Mouse (Mus musculus) urinary bladder, postnatal 36 days (tissue): ENCODE measurements around the gene Inhbc.
A peak's percentile ranks its signal among the peaks of the same experiment; 100 is the strongest.

Source experiments
- DNase-seq, 2 experiments: peaks; one replicate each; pipeline ENCODE4 v3.0.0; 2022; ENCODE audit warnings: low spot score in 2 of 2, mixed read lengths in 1 of 2

The Inhbc gene

DNA sequence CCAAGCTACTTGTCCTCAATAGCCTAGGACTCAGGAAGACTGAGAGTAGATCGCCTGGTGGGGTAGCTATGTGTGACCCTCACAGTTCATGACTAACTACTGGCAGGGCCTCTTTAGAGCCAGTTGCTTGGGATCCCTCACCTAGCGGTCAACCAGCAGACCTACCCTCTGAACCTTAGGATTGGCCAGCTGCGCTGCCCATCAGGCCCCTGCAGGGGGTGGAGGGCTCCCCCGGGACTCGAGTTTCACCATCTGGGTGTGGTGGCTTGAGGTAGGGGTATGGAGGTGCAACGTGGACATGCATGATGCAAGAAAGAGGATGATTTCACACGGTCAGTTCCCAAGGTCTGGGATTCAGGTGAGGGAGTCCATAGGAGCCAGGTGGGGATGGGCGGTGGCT lies 18.5 kb downstream of the Inhbc start:
- DNase-seq = no peak

DNA sequence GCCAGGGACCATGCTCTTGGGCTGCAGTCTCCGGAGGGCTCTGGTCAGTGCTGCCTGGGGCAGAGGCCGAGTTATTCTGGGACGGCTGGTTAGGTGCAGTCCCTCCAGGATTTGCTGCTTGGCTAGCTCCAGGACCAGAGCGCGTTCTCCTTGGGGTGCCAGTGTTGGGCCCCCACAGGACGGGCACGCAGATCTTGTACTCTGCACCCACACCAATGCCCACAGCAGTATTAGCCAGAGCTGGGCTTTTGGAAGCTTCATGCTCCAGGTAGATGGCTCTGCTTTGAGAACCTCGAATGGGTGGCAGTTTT lies 19.0 kb downstream of the Inhbc start:
- DNase-seq = no peak

DNA sequence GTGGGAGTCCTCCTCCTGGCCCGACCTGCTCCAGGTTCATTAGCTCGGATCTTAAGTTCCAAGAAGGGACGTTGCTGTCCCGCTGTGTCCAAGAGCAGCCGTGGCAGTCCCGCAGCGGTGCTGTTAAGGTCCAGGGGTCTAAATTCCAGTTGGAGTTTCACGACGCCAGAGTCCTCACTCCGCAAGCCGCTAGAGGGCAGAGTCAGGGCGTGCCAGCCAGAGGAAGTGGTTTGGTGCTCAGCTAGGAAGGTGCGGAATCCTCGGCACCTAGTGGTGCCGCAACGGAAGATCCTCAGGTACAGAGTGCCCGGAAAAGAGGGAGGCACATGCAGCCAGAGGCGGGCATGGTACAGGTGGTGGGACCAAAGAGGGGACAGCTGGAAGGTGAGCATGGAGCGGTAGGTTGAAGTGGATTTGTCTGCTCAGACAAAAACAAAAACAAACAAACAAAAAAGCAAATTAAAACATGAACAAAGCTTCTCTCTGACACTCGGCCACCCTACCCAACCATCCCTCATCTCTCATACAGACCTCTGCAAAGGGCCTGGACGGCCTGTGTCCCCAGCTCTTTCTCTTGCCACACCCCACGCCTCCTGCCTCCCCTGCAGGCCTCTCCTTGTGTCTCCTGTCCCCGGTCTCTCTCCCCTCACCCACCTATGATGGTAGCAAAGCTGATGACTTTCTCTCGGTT lies 19.5 kb downstream of the Inhbc start:
- DNase-seq = peak; percentile 51 to 52

DNA sequence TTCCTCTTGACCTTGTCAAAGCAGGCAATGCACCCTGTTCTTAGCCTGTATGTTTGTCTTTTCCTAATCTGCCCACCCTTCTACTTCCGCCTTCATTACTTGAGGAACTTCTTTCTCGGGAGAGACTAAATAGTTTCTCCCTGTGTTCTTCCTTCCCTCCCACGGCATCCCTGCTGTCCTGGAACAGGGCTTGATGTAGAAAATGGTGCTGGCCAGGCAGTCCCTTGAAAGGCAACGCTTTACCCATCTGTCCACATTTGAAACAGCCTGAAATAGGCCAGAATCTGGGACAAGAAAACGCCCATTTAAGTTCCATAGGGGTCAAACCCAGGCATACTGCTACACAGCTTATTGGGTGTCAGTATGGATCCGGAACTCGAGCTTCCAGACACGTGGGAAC lies 20.4 kb downstream of the Inhbc start:
- no peak for DNase-seq

DNA sequence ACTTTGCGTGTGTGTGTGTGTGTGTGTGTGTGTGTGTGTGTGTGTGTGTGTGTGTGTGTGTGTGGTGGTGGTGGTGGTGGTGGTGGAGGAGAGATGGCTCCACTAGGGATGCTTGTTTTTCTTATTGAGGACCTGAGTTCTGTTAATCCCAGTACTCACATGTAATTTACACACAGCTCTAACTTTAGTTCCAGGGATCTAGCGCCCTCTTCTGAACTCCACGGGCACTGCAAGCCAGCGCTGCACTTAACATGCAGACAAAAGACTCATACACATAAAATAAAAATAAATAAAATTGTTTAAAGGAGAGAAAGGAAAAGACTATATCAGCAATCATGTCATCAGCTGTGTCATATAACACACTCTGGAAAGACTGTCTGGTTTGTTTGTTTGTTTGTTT lies 21.3 kb downstream of the Inhbc start:
- no peak for DNase-seq

DNA sequence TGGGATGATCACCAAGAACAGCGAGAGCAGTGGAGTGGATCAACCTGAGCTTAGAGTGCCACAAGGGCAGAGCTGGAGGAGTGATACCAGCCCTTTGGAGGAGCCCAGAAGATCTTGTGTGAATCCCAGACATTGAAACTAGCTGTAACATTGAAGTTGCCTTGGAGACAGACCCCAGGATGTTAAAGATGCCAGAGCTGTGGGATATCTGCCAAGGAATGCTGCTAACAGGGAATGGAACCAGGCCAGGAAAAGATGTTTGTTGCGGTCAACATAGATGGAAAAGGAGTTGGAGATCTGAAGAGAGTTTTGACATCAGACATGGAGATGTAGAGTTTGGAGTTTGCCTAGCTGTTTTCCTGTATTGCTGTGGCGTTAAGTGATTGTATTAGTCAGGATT lies 24.1 kb downstream of the Inhbc start:
- DNase-seq = no peak

DNA sequence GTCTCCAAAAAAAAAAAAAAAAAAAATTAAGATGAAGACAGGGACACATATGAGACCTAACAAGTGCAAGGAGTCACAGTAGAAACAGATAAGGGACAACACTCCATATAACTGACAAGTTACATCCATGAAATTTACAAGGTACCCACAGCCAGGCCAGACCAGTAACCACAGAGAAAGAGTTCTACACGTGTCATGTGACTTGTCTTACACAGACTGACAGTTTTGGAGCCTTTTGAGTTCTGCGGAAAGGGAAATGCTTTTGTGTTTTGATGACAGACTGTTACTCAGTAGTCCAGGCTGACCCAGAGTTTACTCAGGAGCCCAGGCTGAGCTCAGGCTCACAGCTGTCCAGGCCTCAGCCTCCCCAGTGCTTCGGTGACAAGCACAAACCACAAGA lies 27.2 kb downstream of the Inhbc start:
- DNase-seq = no peak

DNA sequence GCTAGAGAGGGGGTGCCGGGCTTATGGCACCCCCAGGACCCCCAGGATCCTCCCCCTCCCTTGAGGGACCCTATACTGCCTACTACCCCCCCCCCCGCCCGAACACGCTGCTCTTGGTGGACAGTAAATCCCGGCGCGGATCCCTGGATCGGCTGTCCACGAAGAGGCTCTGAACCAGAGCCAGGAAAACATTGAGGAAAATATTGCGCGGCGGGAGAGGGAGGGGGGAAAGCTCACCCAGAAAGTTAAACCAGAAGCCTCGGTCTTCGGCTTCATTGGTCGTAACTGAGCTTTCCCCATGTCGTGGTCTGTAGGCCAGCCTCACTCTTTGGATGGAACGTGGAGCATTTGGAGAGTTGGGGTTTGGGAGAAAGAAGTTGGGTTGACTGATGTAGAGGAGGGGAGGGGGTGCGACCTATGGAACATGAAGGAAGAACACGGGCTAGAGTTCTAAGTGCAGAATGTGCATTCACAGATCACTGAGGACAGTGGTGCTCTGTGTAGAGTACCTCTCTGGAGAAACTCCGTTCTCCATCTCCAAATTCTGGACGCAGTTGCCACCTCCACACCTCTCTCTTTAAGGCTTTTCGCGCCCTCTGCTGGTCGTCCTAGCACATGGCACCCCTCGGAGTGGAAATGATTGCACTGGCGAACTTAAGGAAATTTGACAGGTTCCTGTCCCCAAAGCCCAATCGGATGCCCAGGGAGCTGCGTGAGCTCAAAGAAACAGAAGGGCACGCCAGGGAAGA lies 28.2 kb downstream of the Inhbc start, which contains the start of gene Gli1:
Gene Gli1, minus strand, starts transcription at position 84 of the 749 bp plus-strand sequence.
- DNase-seq = peak; percentile 80 to 85

DNA sequence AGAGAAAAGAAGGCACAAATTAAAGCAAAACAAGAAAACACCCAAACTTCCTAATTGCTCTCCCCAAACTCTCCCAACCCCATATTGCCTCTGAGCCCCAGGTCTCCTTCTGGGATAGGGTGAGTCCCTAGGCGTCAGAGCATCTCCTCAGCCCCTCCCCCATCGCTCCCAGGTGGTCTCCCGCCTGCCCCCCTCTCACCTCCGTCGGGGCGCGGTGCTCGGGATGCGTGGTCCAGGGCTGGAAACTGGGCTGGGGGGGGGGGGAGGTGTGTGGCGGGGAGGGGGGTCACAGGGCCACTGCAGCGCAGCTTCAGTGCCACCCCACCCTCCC lies 28.9 kb downstream of the Inhbc start:
- no peak for DNase-seq

DNA sequence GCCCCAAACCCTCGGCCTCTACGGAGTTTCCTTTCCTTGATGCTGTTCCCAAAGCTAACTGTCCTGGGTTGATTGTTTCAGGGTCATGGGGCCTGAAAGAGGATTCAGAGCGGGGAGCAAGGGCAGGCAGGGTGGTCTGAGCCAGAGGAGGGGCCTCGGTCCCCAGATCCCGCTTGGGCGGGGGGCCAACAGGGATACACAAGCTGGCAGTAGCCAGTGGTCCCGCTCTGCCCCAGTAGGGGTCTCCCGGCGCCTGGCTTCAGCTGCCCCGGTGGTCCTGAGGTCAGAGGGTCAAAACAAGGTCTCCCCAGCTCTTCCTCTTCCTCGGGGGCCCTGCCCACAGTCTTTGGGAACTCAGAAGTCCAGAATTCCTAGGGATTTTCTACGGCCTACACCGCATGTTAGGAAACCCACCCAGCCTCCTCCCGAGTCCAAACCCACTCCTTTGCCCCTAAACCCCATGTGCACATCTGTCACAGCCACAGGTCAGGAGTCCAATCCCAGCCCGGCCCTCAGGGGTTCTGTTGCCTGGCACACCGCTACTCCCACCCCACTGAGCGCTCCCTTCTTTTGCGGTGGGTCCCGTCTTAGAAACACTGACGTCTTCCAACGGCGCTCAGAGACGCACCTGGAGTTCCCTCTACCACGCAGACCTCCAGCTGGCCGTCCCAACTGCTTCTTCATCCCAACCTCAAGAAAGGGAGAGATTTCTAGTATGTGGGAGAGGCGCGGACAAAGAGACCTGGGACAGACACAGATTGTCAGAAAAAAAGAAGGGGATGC lies 29.5 kb downstream of the Inhbc start:
- DNase-seq = no peak

DNA sequence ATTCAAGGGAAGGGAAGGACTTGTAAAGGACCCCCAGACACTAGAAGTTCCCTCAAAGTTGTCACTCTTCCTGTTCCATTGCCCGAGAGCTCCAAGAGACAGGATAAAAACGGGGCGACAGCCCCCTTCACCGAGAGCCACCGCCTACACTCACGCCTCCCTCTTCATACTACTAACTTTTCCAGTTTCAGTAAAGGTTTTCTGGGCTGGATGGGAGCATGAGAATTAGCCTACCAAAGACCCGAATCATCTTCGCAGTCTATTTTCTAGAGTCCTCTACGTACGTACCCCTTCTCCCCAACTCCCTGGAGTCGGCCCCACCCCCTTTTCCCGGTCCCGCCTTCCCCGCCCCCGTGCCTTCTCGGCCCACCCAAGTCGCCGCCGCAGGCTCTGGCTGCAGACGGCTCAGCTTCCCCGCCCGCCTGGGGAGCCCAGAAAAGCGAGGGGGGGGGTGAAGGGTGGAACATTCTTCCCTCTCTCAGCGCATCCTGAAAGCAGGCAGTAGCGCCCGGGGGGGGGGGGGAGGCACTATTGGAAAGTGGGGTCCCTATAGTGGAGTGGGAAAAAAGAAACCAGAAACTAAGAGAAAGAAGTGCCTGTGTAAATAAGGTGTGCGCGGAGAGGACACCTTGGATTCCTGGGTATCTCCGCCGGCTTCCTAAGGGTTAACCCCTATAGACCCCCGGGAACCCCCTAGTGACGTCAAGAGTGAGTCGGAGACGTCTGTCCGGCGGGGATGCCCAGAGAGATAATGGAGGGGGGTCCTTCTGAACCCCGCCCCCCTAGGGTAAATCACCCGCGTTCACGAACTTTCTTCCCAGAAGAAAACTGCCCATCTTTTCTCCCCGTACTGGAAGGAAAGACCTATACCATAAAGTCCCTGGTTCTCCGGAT lies 30.3 kb downstream of the Inhbc start:
- peak in 1 of 2 experiments; percentile 23 for DNase-seq

DNA sequence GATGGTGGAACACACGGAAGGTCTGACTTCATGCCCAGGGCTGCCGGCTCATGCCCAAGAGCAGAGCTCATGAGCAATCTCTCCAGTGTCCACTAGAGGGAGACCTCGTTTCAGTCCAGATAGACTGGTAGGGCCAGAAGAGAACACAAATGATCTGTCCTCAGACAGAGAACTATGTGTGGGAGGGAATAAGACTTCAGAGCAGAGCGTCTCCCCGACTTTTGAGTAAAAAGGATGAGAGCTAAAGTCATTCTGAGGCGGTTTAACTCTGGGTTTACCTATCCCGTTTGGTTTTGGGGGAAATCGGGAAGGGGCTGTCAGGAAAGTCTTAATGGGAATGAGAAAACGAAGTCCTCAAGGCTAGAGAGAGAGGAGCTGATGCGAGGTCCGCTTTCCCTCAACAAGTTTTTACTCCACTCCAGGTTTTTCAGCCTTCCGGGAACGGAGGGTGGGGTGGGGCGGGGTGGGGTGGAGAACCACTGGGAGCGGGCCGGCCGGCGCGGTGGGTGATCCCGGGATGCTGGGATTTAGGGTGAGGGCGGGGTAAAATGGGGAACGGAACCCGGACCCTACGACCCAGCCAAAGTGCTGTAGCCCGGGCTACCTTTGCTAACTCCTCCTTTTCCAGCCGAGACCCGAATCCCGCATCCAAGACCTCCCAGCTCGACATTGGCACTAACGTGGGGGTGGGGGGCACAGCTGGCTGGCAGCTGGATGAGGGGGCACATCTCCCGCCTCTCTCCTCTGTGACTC lies 31.1 kb downstream of the Inhbc start:
- DNase-seq = peak; percentile 72 to 83

DNA sequence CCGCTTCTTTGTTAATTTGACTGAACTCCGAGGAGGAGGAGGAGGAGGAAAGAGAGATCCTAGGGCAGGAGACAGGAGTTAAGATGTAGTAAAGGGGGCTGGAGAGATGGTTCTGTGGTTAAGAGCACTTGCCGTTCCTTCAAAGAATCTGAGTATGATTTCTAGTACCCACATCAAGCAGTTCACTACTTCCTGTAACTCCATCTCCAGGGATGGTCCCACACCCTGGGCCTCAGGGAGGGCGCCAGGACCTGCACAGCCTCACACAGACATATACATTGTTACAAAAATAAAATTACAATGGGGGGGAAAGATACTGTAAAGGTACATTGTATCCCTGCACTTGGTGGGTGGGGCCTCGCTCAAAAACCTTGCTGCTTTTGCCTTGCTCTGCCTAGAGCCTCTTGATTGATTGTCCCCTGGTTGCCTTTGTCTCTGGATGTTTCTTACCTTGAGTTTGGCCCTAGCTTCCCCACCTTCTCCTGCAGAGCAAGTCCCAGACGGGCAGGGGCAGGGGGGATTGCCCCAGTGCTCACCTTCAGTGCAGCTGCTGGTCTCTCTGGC lies 32.6 kb downstream of the Inhbc start:
- DNase-seq = no peak

DNA sequence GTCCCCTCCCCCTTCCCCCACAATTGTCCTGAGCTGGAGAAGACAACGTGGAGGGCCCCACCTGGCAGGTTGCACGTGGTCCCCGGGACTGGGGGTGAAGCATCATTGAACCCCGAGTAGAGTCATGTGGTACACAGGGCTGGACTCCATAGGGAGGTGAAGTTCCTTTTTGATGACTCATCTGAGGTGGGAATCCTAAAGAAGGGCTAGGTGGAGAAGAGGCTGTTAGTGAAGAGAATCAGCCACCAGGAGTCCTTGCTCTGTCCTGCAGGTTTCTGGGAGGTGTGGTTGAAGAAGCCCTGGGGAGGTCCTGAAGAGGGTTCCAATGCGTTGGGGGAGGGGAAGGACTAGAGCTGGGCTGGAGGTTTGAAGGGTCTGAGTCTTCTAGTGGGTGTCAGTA lies 33.3 kb downstream of the Inhbc start:
- DNase-seq = no peak

DNA sequence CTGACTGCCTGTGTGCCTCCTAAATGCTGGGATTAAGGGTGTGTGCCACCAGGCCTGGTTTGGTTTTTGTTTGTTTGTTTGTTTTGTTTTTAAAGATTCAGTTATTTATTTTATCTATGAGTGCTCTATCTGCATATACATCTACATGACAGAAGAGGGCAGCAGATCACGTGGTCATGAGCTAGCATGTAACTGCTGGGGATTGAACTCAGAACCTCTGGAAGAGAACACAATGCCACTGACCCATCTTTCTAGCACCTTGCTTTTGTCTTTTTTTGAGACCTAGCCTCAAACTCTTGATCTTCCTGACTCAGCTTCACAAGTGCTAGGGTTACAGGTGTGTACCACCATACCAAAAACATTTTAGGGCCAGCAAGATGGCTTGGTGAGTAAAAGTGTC lies 35.0 kb downstream of the Inhbc start:
- DNase-seq = no peak

DNA sequence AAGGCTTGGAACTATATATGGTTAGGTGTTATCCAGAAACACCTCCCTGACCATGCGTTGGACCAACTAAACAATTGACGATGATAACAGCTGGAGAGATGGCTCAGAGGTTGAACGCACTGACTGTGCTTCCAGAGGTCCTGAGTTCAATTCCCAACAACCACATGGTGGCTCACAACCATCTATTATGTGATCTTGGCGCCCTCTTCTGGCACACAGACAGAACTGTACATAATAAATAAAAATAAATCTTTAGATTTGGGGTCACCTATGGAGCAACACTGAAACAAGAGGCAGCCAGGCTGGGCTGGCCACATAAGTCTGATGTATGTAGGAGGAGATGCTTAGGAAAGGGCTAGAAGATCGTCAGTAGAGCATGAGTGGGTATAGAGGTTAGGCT lies 37.1 kb downstream of the Inhbc start:
- DNase-seq = no peak

DNA sequence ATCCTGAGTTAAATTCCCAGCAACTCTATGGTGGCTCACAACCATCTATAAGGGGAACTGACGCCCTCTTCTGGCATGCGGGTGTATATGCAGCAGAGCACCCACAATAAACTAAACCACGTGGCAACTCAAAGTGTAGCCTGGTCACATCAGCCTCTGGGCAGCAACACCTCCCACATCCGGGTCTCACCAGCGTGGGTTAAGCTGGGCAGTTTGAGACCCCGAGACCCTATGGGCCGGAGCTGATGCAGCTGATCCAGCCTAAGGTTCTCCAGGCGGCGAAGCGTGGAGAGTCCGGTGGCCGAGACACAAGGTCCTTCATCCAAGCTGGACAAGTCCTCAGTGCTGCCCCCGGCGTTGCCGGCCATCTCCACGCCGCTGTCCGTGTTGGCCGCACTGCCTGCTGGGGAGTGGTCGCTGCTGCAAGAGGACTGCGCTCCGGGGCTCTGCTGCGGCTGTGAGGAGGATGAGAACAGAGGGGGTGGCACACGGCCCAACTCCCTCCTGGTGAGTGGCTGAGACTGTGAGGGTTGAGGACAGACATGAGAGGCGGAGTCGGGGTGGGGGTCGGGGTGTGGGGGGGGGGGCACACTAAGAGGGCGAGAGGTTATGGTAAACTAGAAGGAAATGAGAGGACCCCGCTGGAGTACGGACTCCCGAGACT lies 37.9 kb downstream of the Inhbc start:
- DNase-seq = no peak

DNA sequence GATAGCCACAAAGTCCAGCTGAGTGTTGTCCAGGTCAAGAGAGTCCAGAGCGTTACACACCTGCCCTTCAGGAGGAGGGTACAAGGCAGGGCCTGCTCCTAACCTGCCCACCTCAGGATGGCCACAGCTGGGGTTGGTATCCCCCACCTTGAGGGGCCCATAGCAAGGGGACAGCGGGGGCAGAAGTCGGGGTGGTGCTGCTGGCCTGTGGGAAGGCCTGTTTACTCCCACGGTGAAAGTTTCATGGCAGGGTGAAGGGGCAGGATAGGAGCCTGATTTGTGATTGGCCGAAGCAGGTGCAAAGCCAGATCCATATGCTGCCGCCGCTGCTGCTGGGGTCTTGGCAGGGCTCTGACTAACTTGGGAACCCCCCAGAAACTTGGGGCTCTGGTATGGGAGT lies 40.0 kb downstream of the Inhbc start:
- no peak for DNase-seq

DNA sequence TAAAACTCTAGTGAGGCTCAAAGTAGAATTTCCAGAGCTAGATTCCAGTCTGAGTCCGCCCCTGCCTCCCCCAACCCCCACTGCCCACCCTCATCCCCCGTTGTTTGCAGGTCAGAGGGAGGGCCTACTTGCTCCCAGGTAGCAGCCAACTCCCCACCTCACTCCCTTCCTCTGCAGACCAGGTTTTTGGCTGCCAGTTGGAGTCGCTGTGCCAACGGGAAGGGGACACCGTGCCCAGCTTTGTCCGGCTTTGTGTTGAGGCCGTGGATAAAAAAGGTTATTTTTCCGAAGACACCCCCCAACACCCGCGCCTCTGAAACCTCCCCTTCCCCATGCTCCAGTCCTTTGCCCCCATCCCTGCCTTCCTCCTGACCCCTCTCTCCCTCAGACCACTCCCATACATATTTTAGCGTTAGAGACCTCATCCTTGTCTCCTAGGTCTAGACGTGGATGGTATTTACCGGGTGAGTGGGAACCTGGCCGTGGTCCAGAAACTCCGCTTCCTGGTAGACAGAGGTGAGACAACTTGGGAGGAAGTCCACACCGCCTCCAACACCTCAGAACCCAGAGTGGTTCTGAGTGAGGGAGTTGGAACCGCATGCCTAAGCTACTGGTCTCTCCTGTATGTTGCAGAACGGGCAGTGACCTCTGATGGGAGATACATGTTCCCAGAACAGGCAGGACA lies 42.6 kb downstream of the Inhbc start:
- DNase-seq = no peak

DNA sequence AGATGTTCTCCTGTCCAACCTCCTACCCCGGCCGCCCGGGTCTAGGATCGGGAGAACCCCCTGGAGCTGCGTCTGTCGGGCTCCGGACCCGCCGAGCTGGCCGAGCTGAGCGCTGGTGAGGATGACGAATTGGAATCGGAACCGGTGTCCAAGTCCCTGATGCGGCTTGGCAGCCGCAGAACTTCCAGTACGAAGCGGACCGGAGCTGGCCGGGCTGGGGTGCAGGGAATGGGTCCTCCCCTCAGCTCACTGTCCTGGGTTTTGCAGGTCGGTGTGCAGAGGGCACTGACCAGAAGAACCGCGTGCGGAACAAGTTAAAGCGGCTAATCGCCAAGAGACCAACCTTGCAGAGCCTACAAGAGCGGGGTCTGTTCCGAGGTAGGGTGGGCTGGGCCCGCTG lies 43.4 kb downstream of the Inhbc start:
- peak in 1 of 2 experiments; percentile 14 for DNase-seq
